Mouse (Mus musculus): ENCODE results near the gene Insl3.

DNA sequence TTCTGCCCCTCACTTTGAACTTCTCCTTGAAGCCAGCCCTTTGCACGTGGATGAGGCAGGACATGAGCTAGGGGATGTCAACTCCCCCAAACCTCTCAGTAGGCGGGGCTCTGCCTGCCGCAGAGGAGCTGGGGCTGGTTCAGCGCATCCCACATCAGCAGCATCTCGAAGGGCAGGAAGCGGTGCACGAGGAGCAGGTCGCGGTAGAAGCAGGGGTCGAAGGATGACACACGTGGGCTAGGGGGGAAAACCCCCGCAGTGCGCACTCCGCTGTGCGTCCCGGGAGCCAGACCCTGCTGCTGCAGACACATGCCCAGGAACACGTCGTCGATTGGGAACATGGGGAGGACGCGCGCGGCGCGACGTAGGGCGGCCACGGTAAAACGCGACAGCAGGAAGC lies 3.5 kb downstream of the Insl3 start:
- no peak for TF ChIP-seq CTCF (IDR thresholded peaks at IDR 0.05; ENCODE audit: control insufficient read depth, insufficient read depth, insufficient replicate concordance, low read depth, low read length)
- TF ChIP-seq POLR2A (IDR thresholded peaks at IDR 0.05; ENCODE audit: control insufficient read depth, low read depth, low read length): no peak

Data from testis, adult 2 months (tissue).